Mouse (Mus musculus): ENCODE results near the gene Tgm7. TPM values are rescaled to one million over a fixed set of nuclear protein-coding genes. Genes with fewer than 3 reads are reported as not detected.

Gene Tgm7
- total and polyA plus RNA-seq, 3 experiments = not detected

- dilution Hi-C loops (cut with MboI; ENCODE audit: extremely low pct_ligation_motif_present, extremely low pct_unique_long_range_greater_than_20kb, low sequenced_read_pairs) (no loop called here), in situ Hi-C loops (cut with MboI; ENCODE audit: low pct_ligation_motif_present, low pct_unique_long_range_greater_than_20kb, low sequenced_read_pairs) (no loop called here)
- peaks cover 0 to 2% of the 10 kb centered on the region in 2 experiments; a peak in 1 of 4 replicates for H3K4me1 ChIP-seq (ENCODE audit: control insufficient read depth in 1 of 2, insufficient read depth in 2 of 2)
- H3K27ac ChIP-seq (ENCODE audit: insufficient read depth, low read depth) = no peak overlapping the region
- H3K79me2 ChIP-seq (replicated peaks; ENCODE audit: control insufficient read depth, extremely low read depth, insufficient read depth, poor library complexity, severe bottlenecking) = no peaks in the 10 kb centered on the region
- no peaks in the 10 kb centered on the region for H3K36me3 ChIP-seq (replicated peaks in 1 of 2; ENCODE audit: control insufficient read depth in 1 of 2, insufficient read depth in 1 of 2, low read length in 1 of 2)
- DNase-seq (ENCODE audit: extremely low read depth) = no peak
- H3K27me3 ChIP-seq (replicated peaks) = peaks cover 2% of the 10 kb centered on the region
- TF ChIP-seq ZKSCAN1 (IDR thresholded peaks at IDR 0.05; ENCODE audit: borderline replicate concordance, low read depth, low read length) (no peak), KAT2A (IDR thresholded peaks at IDR 0.05; ENCODE audit: insufficient replicate concordance, low read length) (no peak), GABPA (IDR thresholded peaks at IDR 0.05; ENCODE audit: insufficient replicate concordance, low read depth, low read length) (no peak), CTCF (conservative IDR thresholded peaks at IDR 0.05 in 1 of 2, IDR thresholded peaks at IDR 0.05 in 1 of 2; ENCODE audit: low read depth in 2 of 2, low read length in 2 of 2) (no peak), HCFC1 (IDR thresholded peaks at IDR 0.05; ENCODE audit: low read depth, low read length) (no peak), EP300 (IDR thresholded peaks at IDR 0.05; ENCODE audit: low read length) (no peak), ZC3H11A (IDR thresholded peaks at IDR 0.05; ENCODE audit: low read depth, low read length) (no peak), MXI1 (IDR thresholded peaks at IDR 0.05; ENCODE audit: low read depth, low read length) (no peak), MAX (IDR thresholded peaks at IDR 0.05; ENCODE audit: low read length) (no peak), BHLHE40 (IDR thresholded peaks at IDR 0.05; ENCODE audit: low read depth, low read length) (no peak), POLR2A (IDR thresholded peaks at IDR 0.05; ENCODE audit: low read depth, low read length) (no peak), UBTF (IDR thresholded peaks at IDR 0.05; ENCODE audit: low read depth, low read length) (no peak), TBP (conservative IDR thresholded peaks at IDR 0.05; ENCODE audit: low read depth, low read length) (no peak), ZNF384 (IDR thresholded peaks at IDR 0.05; ENCODE audit: low read depth, low read length) (no peak), JUN (IDR thresholded peaks at IDR 0.05; ENCODE audit: insufficient read depth, low read depth, low read length) (no peak), CHD2 (IDR thresholded peaks at IDR 0.05; ENCODE audit: low read length) (no peak), ELF1 (IDR thresholded peaks at IDR 0.05; ENCODE audit: low read depth, low read length) (no peak), E2F4 (IDR thresholded peaks at IDR 0.05; ENCODE audit: insufficient replicate concordance, low read depth, low read length) (no peak), CHD1 (IDR thresholded peaks at IDR 0.05; ENCODE audit: low read depth, low read length) (no peak), RAD21 (IDR thresholded peaks at IDR 0.05; ENCODE audit: low read depth, low read length) (no peak)
- H3K9ac ChIP-seq (ENCODE audit: insufficient read depth, low read depth) = no peak overlapping the region
- H3K9me3 ChIP-seq (replicated peaks; ENCODE audit: low read length) = no peaks in the 10 kb centered on the region
- H3K4me3 ChIP-seq (replicated peaks in 1 of 3; ENCODE audit: low read depth in 2 of 3, low read length in 2 of 3, poor library complexity in 1 of 3) = no peak overlapping the region
- H3K4me2 ChIP-seq (ENCODE audit: insufficient read depth, low read depth, poor library complexity, severe bottlenecking) = no peak overlapping the region
Observed at GRCm38 (mm10) chr2:121054060-121054459, 55.5 kb downstream of the Tgm7 start.

GRCm38 (mm10) chr2:121052176-121052575 is 57.4 kb downstream of the Tgm7 start:
- Histone ChIP-seq H3K36me3 (replicated peaks in 1 of 2; ENCODE audit: control insufficient read depth in 1 of 2, insufficient read depth in 1 of 2, low read length in 1 of 2) (no peaks in the 10 kb centered on the region), H3K9me3 (replicated peaks; ENCODE audit: low read length) (no peaks in the 10 kb centered on the region), H3K4me2 (ENCODE audit: insufficient read depth, low read depth, poor library complexity, severe bottlenecking) (no peak overlapping the region), H3K4me3 (replicated peaks in 1 of 3; ENCODE audit: low read depth in 2 of 3, low read length in 2 of 3, poor library complexity in 1 of 3) (no peak overlapping the region), H3K27me3 (replicated peaks) (no peaks in the 10 kb centered on the region), H3K4me1 (ENCODE audit: control insufficient read depth in 1 of 2, insufficient read depth in 2 of 2) (peaks cover 0 to 2% of the 10 kb centered on the region in 2 experiments; a peak in 1 of 4 replicates), H3K27ac (ENCODE audit: insufficient read depth, low read depth) (no peak overlapping the region), H3K79me2 (replicated peaks; ENCODE audit: control insufficient read depth, extremely low read depth, insufficient read depth, poor library complexity, severe bottlenecking) (no peaks in the 10 kb centered on the region), H3K9ac (ENCODE audit: insufficient read depth, low read depth) (no peak overlapping the region)
- dilution Hi-C loops (cut with MboI; ENCODE audit: extremely low pct_ligation_motif_present, extremely low pct_unique_long_range_greater_than_20kb, low sequenced_read_pairs) = no loop called here
- no peak for TF ChIP-seq MAZ (IDR thresholded peaks at IDR 0.05; ENCODE audit: low read depth, low read length)
- TF ChIP-seq ZC3H11A (IDR thresholded peaks at IDR 0.05; ENCODE audit: low read depth, low read length) = no peak
- TF ChIP-seq ZNF384 (IDR thresholded peaks at IDR 0.05; ENCODE audit: low read depth, low read length) = no peak
- TF ChIP-seq USF1 (IDR thresholded peaks at IDR 0.05; ENCODE audit: low read depth, low read length) = no peak
- TF ChIP-seq E2F4 (IDR thresholded peaks at IDR 0.05; ENCODE audit: insufficient replicate concordance, low read depth, low read length) = no peak
- no peak for TF ChIP-seq MAX (IDR thresholded peaks at IDR 0.05; ENCODE audit: low read length)
- TF ChIP-seq MAFK (IDR thresholded peaks at IDR 0.05; ENCODE audit: insufficient replicate concordance, low read length) = no peak
- in situ Hi-C loops (cut with MboI; ENCODE audit: low pct_ligation_motif_present, low pct_unique_long_range_greater_than_20kb, low sequenced_read_pairs) = no loop called here
- DNase-seq (ENCODE audit: extremely low read depth) = no peak
